Mouse (Mus musculus): Measurements from ENCODE around the gene 9930021J03Rik. TPM values are rescaled to one million over a fixed set of nuclear protein-coding genes. Genes with fewer than 3 reads are reported as not detected.

9930021J03Rik gene
- polyA plus RNA-seq, 1 experiment: 27.0 TPM

DNA sequence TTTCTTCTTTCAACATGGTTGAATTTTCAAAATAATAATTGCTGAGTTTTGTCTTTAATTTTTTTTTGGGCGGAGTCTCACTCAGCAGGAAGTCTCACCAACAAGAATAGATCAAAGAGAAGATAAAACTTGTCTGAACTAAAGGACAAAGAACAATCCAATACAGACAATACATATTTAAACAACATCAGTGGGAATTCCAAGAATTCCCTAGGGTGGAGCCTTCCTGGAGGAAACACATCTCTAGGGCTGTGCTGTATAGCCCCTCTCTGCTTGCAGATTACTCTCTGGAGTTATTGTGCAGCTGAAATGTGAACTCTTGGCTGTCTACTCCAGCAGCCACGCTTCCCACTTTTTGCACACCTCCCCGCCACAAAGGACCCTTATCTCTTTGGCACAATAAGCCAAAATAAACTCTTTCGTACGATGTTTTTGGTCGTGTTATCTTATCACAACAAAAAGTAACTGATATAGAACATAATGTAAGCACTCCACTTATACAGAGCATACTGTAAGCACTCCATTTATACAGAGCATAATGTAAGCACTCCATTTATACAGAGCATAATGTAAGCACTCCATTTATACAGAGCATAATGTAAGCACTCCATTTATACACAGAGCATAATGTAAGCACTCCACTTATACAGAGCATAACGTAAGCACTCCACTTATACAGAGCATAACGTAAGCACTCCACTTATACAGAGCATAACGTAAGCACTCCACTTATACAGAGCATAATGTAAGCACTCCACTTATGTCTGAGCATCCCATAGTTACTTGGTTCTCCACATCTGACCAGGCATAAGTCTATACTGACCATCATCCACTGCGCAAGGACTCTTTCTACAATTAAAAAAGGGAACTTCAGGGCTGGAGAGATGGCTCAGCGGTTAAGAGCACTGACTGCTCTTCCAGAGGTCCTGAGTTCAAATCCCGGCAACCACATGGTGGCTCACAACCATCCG is 125.3 kb downstream of the 9930021J03Rik start:
- Histone ChIP-seq H3K4me3 (ENCODE audit: insufficient read depth, low read length) (no peak overlapping the region), H3K4me1 (ENCODE audit: control insufficient read depth, insufficient read depth, low read length) (no peaks in the 10 kb centered on the region)
- TF ChIP-seq POLR2A (IDR thresholded peaks at IDR 0.05; ENCODE audit: extremely low read depth, insufficient read depth, low read length): no peak
- TF ChIP-seq CTCF (IDR thresholded peaks at IDR 0.05; ENCODE audit: extremely low read depth, insufficient read depth, low read length): no peak

GRCm38 (mm10) chr19:29678181-29678778 is 127.5 kb downstream of the 9930021J03Rik start:
- Histone ChIP-seq H3K4me3 (ENCODE audit: insufficient read depth, low read length) (no peak overlapping the region), H3K27ac (ENCODE audit: insufficient read depth, low read length) (no peak overlapping the region), H3K4me1 (ENCODE audit: control insufficient read depth, insufficient read depth, low read length) (no peaks in the 10 kb centered on the region)
- TF ChIP-seq CTCF (IDR thresholded peaks at IDR 0.05; ENCODE audit: extremely low read depth, insufficient read depth, low read length) (no peak), POLR2A (IDR thresholded peaks at IDR 0.05; ENCODE audit: extremely low read depth, insufficient read depth, low read length) (no peak)

More for the DNA sequence above, 125.3 kb downstream of the 9930021J03Rik start:
- H3K27ac ChIP-seq (ENCODE audit: insufficient read depth, low read length): no peak overlapping the region

DNA sequence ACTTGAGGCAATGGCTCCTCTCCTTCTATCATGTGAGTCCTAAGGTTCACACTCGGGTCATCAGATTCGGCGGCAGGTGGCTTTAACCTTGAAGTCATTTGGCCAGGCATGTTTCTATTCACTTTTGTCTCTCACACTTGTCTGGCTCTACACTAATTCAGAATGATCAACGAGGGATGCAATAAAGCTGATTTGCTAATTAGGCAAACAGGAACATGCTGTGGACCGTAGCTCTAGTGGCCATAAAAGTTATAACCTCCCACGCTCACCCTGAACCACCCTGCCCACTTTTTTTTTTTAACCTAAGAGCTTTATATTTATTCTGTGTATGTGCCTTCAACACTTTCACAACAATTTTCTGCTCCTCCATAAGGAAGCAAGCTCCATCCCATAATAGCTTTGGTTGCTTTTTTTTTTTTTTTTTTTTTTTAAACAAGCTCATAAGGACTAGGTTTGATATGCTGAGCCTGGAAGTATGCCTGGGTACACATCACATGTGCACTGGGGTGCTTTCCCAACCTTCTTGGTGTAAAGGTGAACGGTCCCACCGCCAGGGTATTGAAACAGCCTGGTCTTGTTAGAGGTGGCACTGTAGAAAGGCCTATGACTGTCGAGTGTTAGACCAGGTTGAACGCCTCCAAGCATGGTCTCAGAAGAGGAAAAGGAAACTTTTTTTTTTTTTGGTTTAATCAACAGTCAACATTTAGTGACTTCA is 129.2 kb downstream of the 9930021J03Rik start:
- no peak overlapping the region for H3K27ac ChIP-seq (ENCODE audit: insufficient read depth, low read length)
- TF ChIP-seq CTCF (IDR thresholded peaks at IDR 0.05; ENCODE audit: extremely low read depth, insufficient read depth, low read length) (no peak), POLR2A (IDR thresholded peaks at IDR 0.05; ENCODE audit: extremely low read depth, insufficient read depth, low read length) (no peak)
- no peaks in the 10 kb centered on the region for H3K4me1 ChIP-seq (ENCODE audit: control insufficient read depth, insufficient read depth, low read length)
- no peak overlapping the region for H3K4me3 ChIP-seq (ENCODE audit: insufficient read depth, low read length)

- Histone ChIP-seq H3K4me1 (ENCODE audit: control insufficient read depth, insufficient read depth, low read length) (no peaks in the 10 kb centered on the region), H3K4me3 (ENCODE audit: insufficient read depth, low read length) (no peak overlapping the region), H3K27ac (ENCODE audit: insufficient read depth, low read length) (no peak overlapping the region)
- no peak for TF ChIP-seq CTCF (IDR thresholded peaks at IDR 0.05; ENCODE audit: extremely low read depth, insufficient read depth, low read length)
- TF ChIP-seq POLR2A (IDR thresholded peaks at IDR 0.05; ENCODE audit: extremely low read depth, insufficient read depth, low read length): no peak
These were observed 130.2 kb downstream of the 9930021J03Rik start for GRCm38 (mm10) chr19:29675562-29676078.

- H3K27ac ChIP-seq (ENCODE audit: insufficient read depth, low read length): no peak overlapping the region
- no peaks in the 10 kb centered on the region for H3K4me1 ChIP-seq (ENCODE audit: control insufficient read depth, insufficient read depth, low read length)
- H3K4me3 ChIP-seq (ENCODE audit: insufficient read depth, low read length): no peak overlapping the region
- TF ChIP-seq CTCF (IDR thresholded peaks at IDR 0.05; ENCODE audit: extremely low read depth, insufficient read depth, low read length) (no peak), POLR2A (IDR thresholded peaks at IDR 0.05; ENCODE audit: extremely low read depth, insufficient read depth, low read length) (no peak)
These were observed 130.8 kb downstream of the 9930021J03Rik start for GRCm38 (mm10) chr19:29674946-29675345.

- no peaks in the 10 kb centered on the region for H3K4me1 ChIP-seq (ENCODE audit: control insufficient read depth, insufficient read depth, low read length)
- TF ChIP-seq POLR2A (IDR thresholded peaks at IDR 0.05; ENCODE audit: extremely low read depth, insufficient read depth, low read length): no peak
- no peak for TF ChIP-seq CTCF (IDR thresholded peaks at IDR 0.05; ENCODE audit: extremely low read depth, insufficient read depth, low read length)
- H3K27ac ChIP-seq (ENCODE audit: insufficient read depth, low read length): no peak overlapping the region
- H3K4me3 ChIP-seq (ENCODE audit: insufficient read depth, low read length): no peak overlapping the region
These were observed 133.1 kb downstream of the 9930021J03Rik start for GRCm38 (mm10) chr19:29672660-29673059.

- Histone ChIP-seq H3K4me1 (ENCODE audit: control insufficient read depth, insufficient read depth, low read length) (no peaks in the 10 kb centered on the region), H3K27ac (ENCODE audit: insufficient read depth, low read length) (no peak overlapping the region), H3K4me3 (ENCODE audit: insufficient read depth, low read length) (no peak overlapping the region)
- TF ChIP-seq CTCF (IDR thresholded peaks at IDR 0.05; ENCODE audit: extremely low read depth, insufficient read depth, low read length) (no peak), POLR2A (IDR thresholded peaks at IDR 0.05; ENCODE audit: extremely low read depth, insufficient read depth, low read length) (no peak)
These were observed 134.6 kb downstream of the 9930021J03Rik start for GRCm38 (mm10) chr19:29671160-29671559.

GRCm38 (mm10) chr19:29670247-29670646 is 135.5 kb downstream of the 9930021J03Rik start:
- H3K4me3 ChIP-seq (ENCODE audit: insufficient read depth, low read length): no peak overlapping the region
- TF ChIP-seq POLR2A (IDR thresholded peaks at IDR 0.05; ENCODE audit: extremely low read depth, insufficient read depth, low read length) (no peak), CTCF (IDR thresholded peaks at IDR 0.05; ENCODE audit: extremely low read depth, insufficient read depth, low read length) (no peak)

GRCm38 (mm10) chr19:29668135-29668534 is 137.7 kb downstream of the 9930021J03Rik start:
- TF ChIP-seq CTCF (IDR thresholded peaks at IDR 0.05; ENCODE audit: extremely low read depth, insufficient read depth, low read length) (no peak), POLR2A (IDR thresholded peaks at IDR 0.05; ENCODE audit: extremely low read depth, insufficient read depth, low read length) (no peak)
- no peaks in the 10 kb centered on the region for H3K4me1 ChIP-seq (ENCODE audit: control insufficient read depth, insufficient read depth, low read length)
- no peak overlapping the region for H3K4me3 ChIP-seq (ENCODE audit: insufficient read depth, low read length)
- no peak overlapping the region for H3K27ac ChIP-seq (ENCODE audit: insufficient read depth, low read length)

More at GRCm38 (mm10) chr19:29670247-29670646, 135.5 kb downstream of the 9930021J03Rik start:
- Histone ChIP-seq H3K27ac (ENCODE audit: insufficient read depth, low read length) (no peak overlapping the region), H3K4me1 (ENCODE audit: control insufficient read depth, insufficient read depth, low read length) (no peaks in the 10 kb centered on the region)

Data from cortical plate, adult 2 months (tissue).